Mouse (Mus musculus): ENCODE data around the gene Mtus2.
"Not testable (repeated sequence)": the region's sequence is repeated elsewhere in the genome, so short reads cannot be mapped to it uniquely, and the experiment has no call there.

The Mtus2 gene

DNA sequence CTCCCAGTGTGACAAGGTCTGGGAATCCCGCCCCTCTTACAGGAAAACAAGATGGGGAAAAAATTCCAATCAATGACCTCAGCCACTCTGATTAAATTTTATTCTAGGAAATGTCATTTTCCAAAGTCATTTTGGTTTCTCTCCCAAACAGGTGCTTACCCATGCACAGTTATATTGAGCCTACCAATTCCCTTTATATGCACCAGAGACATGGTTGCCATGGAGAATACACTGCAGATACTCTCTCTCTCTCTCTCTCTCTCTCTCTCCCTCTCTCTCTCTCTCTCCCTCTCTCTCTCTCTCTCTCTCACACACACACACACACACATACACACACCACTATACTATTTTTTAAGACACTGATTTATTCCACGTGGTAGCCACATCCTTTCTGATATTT, 326.1 kb downstream of the Mtus2 start:
- DNase-seq (ENCODE audit: low spot score), result no peak

DNA sequence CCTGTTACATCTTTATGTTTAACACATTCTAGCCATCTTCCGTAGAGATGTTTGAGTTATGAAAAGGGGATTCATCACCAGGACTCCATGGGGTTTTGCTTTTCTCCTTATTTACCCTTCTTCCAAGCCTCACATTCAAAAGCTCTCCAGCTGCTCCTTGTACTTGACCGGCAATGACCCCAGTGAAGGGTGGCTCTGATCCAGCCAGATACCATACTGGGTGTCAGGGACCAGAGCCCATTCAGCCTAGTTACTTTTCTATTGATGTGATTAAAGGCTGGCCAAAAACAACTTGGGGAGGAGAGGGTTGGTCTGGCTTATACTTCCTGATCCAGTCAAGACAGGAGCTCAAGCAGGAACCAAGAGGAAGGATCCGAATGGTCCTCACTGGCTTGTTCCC, 326.5 kb downstream of the Mtus2 start:
- DNase-seq (ENCODE audit: low spot score), result no peak

DNA sequence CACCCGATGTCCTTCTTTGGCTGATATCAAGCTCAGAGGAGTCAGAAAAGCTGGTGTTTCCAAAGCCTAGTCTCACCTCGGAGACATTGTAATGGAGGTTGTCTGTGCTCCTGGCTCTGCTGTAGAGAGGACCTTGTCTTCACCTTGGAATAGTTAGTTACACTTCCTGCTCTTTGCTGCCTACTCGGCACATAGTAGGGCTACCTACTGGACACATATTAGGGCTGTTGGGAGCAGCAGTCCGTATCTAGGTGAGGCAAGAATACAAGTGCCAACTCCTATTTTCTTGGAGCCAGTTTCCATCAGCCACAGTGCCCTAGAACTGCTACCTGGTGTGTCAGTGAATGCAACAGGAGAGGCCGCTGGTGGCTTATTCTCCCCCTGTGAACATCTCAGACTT, 330.4 kb downstream of the Mtus2 start:
- no peak for DNase-seq (ENCODE audit: low spot score)

DNA sequence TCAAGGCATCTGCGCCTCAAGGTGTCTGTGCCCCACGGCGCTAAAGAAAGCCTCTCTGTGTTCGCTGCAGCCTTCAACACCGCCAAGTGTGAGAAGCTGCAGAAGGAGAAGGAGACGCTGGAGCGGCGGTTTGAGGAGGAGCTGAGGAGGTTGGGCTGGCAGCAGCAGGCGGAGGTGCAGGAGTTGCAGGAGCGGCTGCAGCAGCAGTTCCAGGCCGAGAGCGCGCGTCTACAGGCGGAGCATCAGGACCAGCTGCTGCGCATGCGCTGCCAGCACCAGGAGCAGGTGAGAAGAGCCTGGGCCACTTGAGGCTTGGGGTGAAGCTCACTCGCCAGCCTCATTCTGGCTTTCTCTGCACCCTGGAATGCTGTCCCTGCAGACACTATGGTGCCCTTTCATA, 331.7 kb downstream of the Mtus2 start:
- DNase-seq (ENCODE audit: low spot score), result no peak

DNA sequence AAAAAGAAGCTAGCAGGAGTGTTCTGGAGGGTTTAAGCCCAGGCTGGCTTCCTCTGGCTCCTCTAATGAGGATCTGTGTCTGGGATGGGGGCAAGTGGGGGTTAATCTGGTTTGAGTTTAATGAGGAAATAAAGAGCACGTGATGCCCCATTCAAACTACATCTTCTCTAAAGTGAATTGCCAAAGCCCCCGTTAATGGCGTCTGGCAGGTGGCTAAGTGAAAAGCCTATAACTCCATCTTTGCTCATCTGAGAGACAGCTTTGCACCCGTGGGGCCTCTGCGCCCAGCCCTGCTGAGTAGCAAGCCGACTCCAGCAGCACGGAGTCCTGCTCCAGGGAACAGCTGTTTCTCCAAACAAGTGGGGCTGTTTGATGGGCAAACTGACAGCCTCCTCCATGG, 332.8 kb downstream of the Mtus2 start:
- no peak for DNase-seq (ENCODE audit: low spot score)

DNA sequence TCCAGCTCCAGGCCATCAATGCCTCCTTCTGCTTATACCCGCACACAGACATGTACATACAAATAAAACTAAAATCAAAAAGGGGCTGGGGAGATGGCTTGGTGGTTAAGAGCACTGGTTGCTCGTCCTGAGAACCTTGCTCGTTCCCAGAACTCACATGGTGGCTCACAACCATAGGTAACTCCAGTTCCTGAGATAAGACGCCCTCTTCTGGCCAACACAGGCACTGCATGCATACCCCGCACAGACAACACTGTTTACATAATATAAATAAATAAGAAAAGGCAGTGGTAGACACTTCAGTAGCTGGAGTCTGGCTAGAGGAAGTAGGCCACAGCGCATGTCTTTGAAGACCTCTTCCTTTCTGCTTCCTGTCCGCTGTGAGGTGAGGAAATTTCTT, 335.7 kb downstream of the Mtus2 start:
- no peak for DNase-seq (ENCODE audit: low spot score)

DNA sequence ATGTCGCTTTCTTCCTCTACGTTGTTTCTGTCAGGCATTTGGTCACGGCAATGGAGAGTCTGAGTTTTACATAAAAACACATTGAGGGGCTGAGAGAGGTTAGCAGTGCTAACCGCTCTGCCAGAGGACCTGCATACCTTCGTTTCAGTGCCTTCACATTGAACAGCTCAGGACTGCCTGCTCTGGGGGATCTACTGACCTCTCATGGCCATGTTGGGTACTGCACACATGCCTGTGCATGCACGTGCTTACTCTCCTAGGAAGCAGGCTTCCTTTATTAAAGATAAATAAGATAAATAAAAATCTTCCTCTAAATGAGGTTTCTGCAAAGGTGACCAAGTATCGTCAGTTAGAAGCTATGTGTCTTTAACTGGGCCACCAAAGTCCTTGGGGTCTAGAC, 336.2 kb downstream of the Mtus2 start:
- DNase-seq (ENCODE audit: low spot score), result peak; percentile 3

DNA sequence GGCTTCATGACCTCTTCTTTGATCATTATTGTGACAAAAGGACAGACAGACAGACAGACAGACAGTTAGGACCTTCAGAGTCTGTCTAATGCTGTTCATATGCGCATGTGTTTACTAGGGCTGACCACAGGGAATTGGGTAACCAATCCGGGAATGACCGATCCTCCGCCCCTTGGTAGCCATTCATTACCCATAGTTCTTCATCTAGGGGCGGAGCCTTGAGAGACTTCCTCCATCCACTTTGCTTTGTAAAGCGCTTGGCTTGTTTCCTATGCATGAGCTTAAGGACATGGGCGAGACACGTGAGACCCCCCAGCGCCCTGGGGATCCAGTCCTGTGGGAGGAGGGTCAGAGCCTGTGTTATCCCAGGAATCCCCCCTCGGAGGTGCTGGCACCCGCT, 345.8 kb downstream of the Mtus2 start:
- no peak for DNase-seq (ENCODE audit: low spot score)

DNA sequence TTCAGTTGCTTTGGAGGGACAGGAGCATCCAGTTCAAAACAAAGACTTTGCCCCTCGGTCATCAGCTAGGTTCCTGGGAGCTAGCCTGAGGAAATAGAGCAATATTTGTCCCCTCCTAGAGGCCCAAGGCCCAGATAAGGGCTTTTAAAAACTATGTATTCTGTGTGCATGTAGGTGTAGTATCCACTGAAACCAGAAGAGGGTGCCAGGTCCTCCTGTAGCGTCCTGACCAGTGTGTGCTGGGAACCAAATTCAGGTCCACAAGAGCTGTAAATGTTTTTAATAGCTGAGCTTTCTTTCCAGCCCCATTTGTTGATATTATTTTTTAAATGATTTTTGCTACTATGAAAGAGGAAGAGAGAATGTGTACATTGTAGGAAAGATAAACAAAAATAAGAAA, 347.0 kb downstream of the Mtus2 start:
- no peak for DNase-seq (ENCODE audit: low spot score)

GRCm38 (mm10) chr5:148310790-148311189, 353.7 kb downstream of the Mtus2 start:
- no peak for DNase-seq (ENCODE audit: low spot score)

- no peak for DNase-seq (ENCODE audit: low spot score)
Measured at GRCm38 (mm10) chr5:148312443-148312842, 355.3 kb downstream of the Mtus2 start.

GRCm38 (mm10) chr5:148314931-148315330, 357.8 kb downstream of the Mtus2 start:
- no peak for DNase-seq (ENCODE audit: low spot score)

DNA sequence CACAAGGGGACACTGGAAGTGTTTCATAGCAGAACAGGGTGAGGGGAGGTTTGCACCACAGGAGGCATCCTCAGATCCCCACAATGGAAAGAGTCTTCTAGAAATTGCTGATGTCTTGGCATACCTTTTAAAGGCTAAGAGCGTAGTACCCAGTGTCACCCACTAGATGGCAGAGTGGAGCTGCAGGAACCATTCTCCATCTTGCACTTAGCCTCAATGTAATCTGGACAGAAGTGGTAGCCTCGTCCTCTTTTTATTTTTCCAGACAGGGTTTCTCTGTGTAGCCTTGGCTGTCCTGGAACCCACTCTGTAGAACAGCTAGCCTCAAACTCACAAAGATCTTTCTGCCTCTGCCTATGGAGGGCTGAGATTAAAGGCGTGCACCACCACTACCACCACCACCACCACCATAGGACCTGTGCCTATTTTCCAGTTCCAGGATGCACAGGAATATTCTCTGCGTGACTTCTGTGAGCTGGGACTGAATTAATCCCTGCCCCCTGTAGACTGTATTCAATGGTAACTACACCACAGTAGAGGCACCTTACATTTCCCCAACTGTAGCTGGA, 368.3 kb downstream of the Mtus2 start:
- peak; percentile 58 for DNase-seq (ENCODE audit: low spot score)

GRCm38 (mm10) chr5:148326295-148326694, 369.2 kb downstream of the Mtus2 start:
- DNase-seq (ENCODE audit: low spot score), result not testable (repeated sequence)

DNA sequence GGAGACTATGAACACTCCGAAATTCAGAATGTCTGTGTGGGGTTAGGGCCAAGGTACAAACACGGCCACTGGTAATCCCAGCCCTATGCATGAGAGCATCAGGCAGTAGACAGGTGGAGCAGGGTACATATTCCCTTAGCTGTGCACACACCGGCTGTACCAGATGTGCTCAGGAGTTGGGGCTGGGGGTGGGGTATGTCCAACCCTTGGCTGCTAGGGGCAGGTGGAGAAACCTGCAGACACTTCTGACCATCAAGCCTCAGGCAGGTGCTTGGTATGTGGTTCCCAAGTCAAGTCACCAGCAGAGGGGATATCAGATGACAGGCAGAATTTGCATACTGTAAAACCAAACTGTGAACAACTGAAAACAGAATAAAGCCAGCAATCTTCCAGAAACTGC, 371.9 kb downstream of the Mtus2 start:
- no peak for DNase-seq (ENCODE audit: low spot score)

DNA sequence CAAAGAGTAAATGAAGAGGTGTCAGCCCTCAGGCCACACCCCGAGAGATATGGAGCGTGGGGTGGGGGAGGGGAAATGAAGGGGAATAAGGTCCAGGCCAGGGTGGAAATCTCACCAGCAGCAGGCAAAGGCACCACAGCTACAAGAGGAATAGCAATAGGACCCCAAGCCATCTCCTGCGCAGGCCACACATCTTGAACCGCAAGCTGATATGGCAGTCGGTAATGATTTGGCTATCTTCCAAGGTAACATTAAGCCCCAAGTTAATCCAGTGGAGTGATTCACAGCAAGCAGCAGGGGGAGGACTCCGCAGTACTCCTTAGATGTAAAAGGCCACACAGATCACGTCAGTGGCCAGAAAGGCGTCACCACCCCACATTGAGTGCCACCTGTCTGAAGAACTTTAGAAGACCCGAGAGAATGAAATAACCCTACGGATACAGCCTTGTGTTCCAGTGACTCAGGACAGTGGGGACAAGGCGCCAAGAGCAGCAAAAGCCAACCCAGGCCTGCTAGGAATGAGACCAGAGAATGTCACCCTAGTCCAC, 374.2 kb downstream of the Mtus2 start:
- no peak for DNase-seq (ENCODE audit: low spot score)

GRCm38 (mm10) chr5:148331926-148332621, 375.0 kb downstream of the Mtus2 start:
- DNase-seq (ENCODE audit: low spot score), result no peak

GRCm38 (mm10) chr5:148332622-148332974, 375.5 kb downstream of the Mtus2 start:
- DNase-seq (ENCODE audit: low spot score), result peak; percentile 60

- no peak for DNase-seq (ENCODE audit: low spot score)
Measured at GRCm38 (mm10) chr5:148339126-148339525, 382.0 kb downstream of the Mtus2 start.

DNA sequence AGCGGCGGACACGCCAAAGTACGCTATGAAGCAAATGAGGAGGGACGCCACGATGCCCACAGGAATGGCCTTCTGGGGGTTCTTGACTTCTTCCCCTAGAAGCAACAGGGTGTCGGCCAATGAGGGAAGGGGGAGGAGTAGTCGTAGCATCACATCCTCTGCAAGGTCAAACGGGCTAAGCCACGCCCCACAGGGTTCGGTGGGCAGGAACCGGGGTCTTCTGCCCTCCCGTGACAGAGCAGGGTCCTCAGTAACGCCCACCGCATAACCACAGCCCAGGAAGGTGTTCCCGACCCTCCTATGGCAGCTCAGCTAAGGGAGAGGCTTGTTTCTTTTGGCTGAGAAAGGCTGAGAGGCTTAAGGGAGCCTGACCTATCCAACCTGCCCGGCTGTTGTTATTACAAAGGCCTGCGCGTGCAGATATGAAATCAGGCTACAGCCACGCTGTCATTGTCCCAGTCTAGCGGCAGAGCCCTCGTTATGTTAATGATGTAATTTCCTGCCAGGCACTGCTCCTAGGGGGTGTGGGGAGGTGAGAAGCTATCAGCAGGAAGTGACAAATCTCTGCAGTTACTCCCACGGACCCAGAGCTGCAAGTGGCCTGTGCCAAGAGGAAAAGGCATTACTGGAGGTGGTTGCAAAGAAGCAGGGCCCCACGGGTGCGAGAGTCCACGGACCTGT, 385.1 kb downstream of the Mtus2 start:
- no peak for DNase-seq (ENCODE audit: low spot score)

- no peak for DNase-seq (ENCODE audit: low spot score)
Measured at GRCm38 (mm10) chr5:148344374-148344773, 387.3 kb downstream of the Mtus2 start.

DNA sequence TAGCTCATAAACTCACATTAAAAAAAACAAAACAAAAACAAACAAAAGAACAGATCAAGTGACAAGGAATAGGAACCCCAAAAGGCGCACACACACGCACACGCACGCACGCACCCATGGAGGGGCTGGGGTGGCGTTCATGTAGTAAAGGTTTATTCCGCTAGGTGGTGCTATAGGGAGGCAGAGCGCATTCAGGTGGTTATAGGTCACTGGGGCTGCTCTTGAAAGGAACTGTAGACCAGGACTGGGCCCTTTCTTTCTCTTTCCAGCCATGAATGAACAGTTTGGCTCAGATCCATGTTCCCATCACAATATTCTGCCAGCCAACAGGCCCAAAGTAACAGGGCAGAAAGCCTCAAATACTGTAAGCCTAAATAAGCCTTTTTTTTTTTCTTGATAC, 389.4 kb downstream of the Mtus2 start:
- DNase-seq (ENCODE audit: low spot score), result peak; percentile 32

GRCm38 (mm10) chr5:148348153-148348552, 391.0 kb downstream of the Mtus2 start:
- no peak for DNase-seq (ENCODE audit: low spot score)
